ENCODE assay signal across 9 mouse cellular contexts in the genomic region with DNA sequence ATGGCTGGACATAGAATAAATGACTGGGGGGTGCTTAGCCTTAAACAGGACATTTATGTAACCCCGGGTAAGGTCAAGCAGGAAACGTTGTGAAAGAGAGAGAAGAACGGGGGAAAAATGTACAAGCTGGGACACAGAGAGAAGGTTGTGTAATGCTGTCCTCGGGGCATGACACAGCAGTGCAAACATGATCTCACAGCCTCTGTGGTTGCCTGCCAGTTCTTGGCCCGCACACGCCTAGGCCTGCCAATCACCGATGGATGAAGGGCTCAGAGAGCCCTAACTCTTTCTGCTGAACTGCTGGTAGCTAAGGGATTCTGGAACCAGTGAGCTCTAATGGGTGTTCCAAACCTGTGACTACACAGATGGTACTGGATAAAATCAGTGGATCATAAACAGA.
DNase-seq lines count a peak whose midpoint lies in the region; ATAC-seq and TF ChIP-seq lines count a peak whose summit lies in the region.
"Had no signal": no experiment of that assay in that cellular context is flagged by ENCODE, and none has a peak within 500 bp of the region (broad histone marks: within the 10 kb centered on the region; RNA-seq: fewer than 3 reads in every experiment).

No protein-coding gene starts in this region.

- H3K9ac ChIP-seq in liver, embryonic 12.5 days = no peak overlapping the region
- H3K9ac ChIP-seq in intestine, postnatal 0 days (ENCODE audit: low read depth, low read length) = no peak overlapping the region
- H3K9ac ChIP-seq: heart, embryonic 13.5 days had no signal

- peak; percentile 89 for ATAC-seq in liver, embryonic 12.5 days
- ATAC-seq in intestine, postnatal 0 days = no peak

- no peak overlapping the region for H3K4me3 ChIP-seq in brown adipose tissue, adult 24 weeks (ENCODE audit: insufficient read depth, low read depth, low read length)
- no peak overlapping the region for H3K4me3 ChIP-seq in liver, embryonic 12.5 days
- H3K4me3 ChIP-seq in intestine, postnatal 0 days (ENCODE audit: low read depth, low read length) = no peak overlapping the region
- no peak overlapping the region for H3K4me3 ChIP-seq in hindbrain, embryonic 10.5 days
- H3K4me3 ChIP-seq: heart, embryonic 13.5 days had no signal

- no peaks in the 10 kb centered on the region for H3K36me3 ChIP-seq in liver, embryonic 12.5 days
- H3K36me3 ChIP-seq in intestine, postnatal 0 days (ENCODE audit: control insufficient read depth, insufficient read depth) = no peaks in the 10 kb centered on the region
- H3K36me3 ChIP-seq in hindbrain, embryonic 10.5 days = no peaks in the 10 kb centered on the region
- H3K36me3 ChIP-seq: heart, embryonic 13.5 days had no signal

- intact Hi-C loops in heart, postnatal 14 days (cut with DNase I) = no loop called here

- H3K27me3 ChIP-seq in liver, embryonic 12.5 days (replicated peaks) = no peaks in the 10 kb centered on the region
- H3K27me3 ChIP-seq in intestine, postnatal 0 days (replicated peaks; ENCODE audit: control insufficient read depth, insufficient read depth, low read length) = no peaks in the 10 kb centered on the region
- no peaks in the 10 kb centered on the region for H3K27me3 ChIP-seq in hindbrain, embryonic 10.5 days (ENCODE audit: insufficient read depth, poor library complexity, severe bottlenecking)
- H3K27me3 ChIP-seq: heart, embryonic 13.5 days had no signal

- WGBS in liver, embryonic 12.5 days (ENCODE audit: insufficient replicate concordance) = 54% methylated on average over 7 of the region's 7 CpGs
- 77% methylated on average over 7 of the region's 7 CpGs for WGBS in intestine, postnatal 0 days
- 84% methylated on average over 7 of the region's 7 CpGs for WGBS in hindbrain, embryonic 10.5 days

- no peak overlapping the region for H3K4me2 ChIP-seq in liver, embryonic 12.5 days
- no peak overlapping the region for H3K4me2 ChIP-seq in intestine, postnatal 0 days (replicated peaks; ENCODE audit: low read depth)
- H3K4me2 ChIP-seq: heart, embryonic 13.5 days had no signal

- peak; percentile 81 for DNase-seq in heart, adult 11 months
- no peak for DNase-seq in heart, postnatal 14 days
- DNase-seq in skeletal muscle tissue, adult 2 months (ENCODE audit: low read depth, low spot score) = peak; percentile 15
- DNase-seq in ovary, postnatal 10 days (ENCODE audit: low spot score) = no peak
- DNase-seq in hindbrain, embryonic 10.5 days (ENCODE audit: low spot score) = no peak

- no peak for TF ChIP-seq CTCF in intestine, postnatal 0 days (IDR thresholded peaks at IDR 0.05; ENCODE audit: low read depth)

- no peaks in the 10 kb centered on the region for H3K9me3 ChIP-seq in liver, embryonic 12.5 days (replicated peaks)
- H3K9me3 ChIP-seq in intestine, postnatal 0 days (ENCODE audit: control insufficient read depth) = no peaks in the 10 kb centered on the region
- no peaks in the 10 kb centered on the region for H3K9me3 ChIP-seq in hindbrain, embryonic 10.5 days
- H3K9me3 ChIP-seq: heart, embryonic 13.5 days had no signal

- H3K27ac ChIP-seq in brown adipose tissue, adult 24 weeks (replicated peaks; ENCODE audit: low read depth, low read length) = 0 out of 2 replicates have a peak overlapping the region, but pooled peaks have one; percentile 31
- no peak overlapping the region for H3K27ac ChIP-seq in liver, embryonic 12.5 days
- no peak overlapping the region for H3K27ac ChIP-seq in intestine, postnatal 0 days (ENCODE audit: low read depth, low read length)
- no peak overlapping the region for H3K27ac ChIP-seq in hindbrain, embryonic 10.5 days
- H3K27ac ChIP-seq: heart, embryonic 13.5 days had no signal

- no peaks in the 10 kb centered on the region for H3K4me1 ChIP-seq in brown adipose tissue, adult 24 weeks (ENCODE audit: control insufficient read depth, insufficient read depth, insufficient read length, low read length)
- H3K4me1 ChIP-seq in liver, embryonic 12.5 days = no peaks in the 10 kb centered on the region
- no peaks in the 10 kb centered on the region for H3K4me1 ChIP-seq in intestine, postnatal 0 days (replicated peaks; ENCODE audit: control insufficient read depth, insufficient read depth, low read length)
- no peaks in the 10 kb centered on the region for H3K4me1 ChIP-seq in hindbrain, embryonic 10.5 days (replicated peaks)
- H3K4me1 ChIP-seq: heart, embryonic 13.5 days had no signal

Comparison
In these comparisons a context has a peak if more than half of its experiments do, and no peak if none do; other contexts are left out.
1. DNase-seq: peak in heart, adult 11 months (single experiment) and skeletal muscle tissue, adult 2 months (single experiment); none in heart, postnatal 14 days (0 of 2), ovary, postnatal 10 days (single experiment) and hindbrain, embryonic 10.5 days (single experiment).